Mouse (Mus musculus) gastrocnemius, adult 8-10 months (tissue): Measurements from ENCODE around the gene Fuom. TPM values are rescaled to one million over a fixed set of nuclear protein-coding genes. Genes with fewer than 3 reads are reported as not detected.
A peak's percentile ranks its signal among the peaks of the same experiment; 100 is the strongest.

Experiments used
- DNase-seq, 2 experiments: peaks; one replicate each; pipeline ENCODE4 v3.0.0; 2022; ENCODE audit warnings: low spot score in 2 of 2
- total RNA-seq, 4 experiments: library from RNA; stranded (reverse); gene quantifications; 2 replicates each; pipeline ENCODE4 v1.2.4; 2022

Fuom gene
- total RNA-seq, 4 experiments from 2014 or later, result 28.9 to 41.2 (median 36.3) TPM

GRCm38 (mm10) chr7:140104009-140104408 lies 1.8 kb upstream of the Fuom start:
- no peak for DNase-seq

GRCm38 (mm10) chr7:140101498-140101897 lies 743 bp downstream of the Fuom start:
- no peak for DNase-seq

GRCm38 (mm10) chr7:140098466-140098865 lies 3.8 kb downstream of the Fuom start:
- no peak for DNase-seq

GRCm38 (mm10) chr7:140096055-140096454 lies 6.2 kb downstream of the Fuom start:
- no peak for DNase-seq

- no peak for DNase-seq
Measured at GRCm38 (mm10) chr7:140095556-140095955, 6.7 kb downstream of the Fuom start.

- DNase-seq, result no peak
Measured at GRCm38 (mm10) chr7:140094954-140095353, 7.3 kb downstream of the Fuom start.

GRCm38 (mm10) chr7:140092924-140093528 lies 9.2 kb downstream of the Fuom start, which contains the start of gene Prap1:
Gene Prap1, plus strand, starts transcription at chr7:140093395.
- no peak for DNase-seq

GRCm38 (mm10) chr7:140090601-140091000 lies 11.6 kb downstream of the Fuom start:
- DNase-seq, result no peak

- no peak for DNase-seq
Measured at GRCm38 (mm10) chr7:140082242-140082678, 20.0 kb downstream of the Fuom start, which contains the start of gene Caly. Gene Caly, minus strand, starts transcription at chr7:140082548.

GRCm38 (mm10) chr7:140081408-140082241 lies 20.6 kb downstream of the Fuom start:
- DNase-seq, result no peak

GRCm38 (mm10) chr7:140080503-140081156 lies 21.6 kb downstream of the Fuom start:
- DNase-seq, result no peak

GRCm38 (mm10) chr7:140078711-140079110 lies 23.5 kb downstream of the Fuom start:
- DNase-seq, result peak in 1 of 2 experiments; percentile 31

- no peak for DNase-seq
Measured at GRCm38 (mm10) chr7:140077698-140078097, 24.5 kb downstream of the Fuom start.

GRCm38 (mm10) chr7:140070042-140070711 lies 32.1 kb downstream of the Fuom start:
- DNase-seq, result no peak

- no peak for DNase-seq
Measured at GRCm38 (mm10) chr7:140067397-140067796, 34.8 kb downstream of the Fuom start.

GRCm38 (mm10) chr7:140063092-140063491 lies 39.1 kb downstream of the Fuom start:
- DNase-seq, result peak; percentile 29 to 48

GRCm38 (mm10) chr7:140062307-140062706 lies 39.9 kb downstream of the Fuom start:
- no peak for DNase-seq

GRCm38 (mm10) chr7:140061832-140062130 lies 40.5 kb downstream of the Fuom start:
- DNase-seq, result no peak

GRCm38 (mm10) chr7:140060936-140061831 lies 41.1 kb downstream of the Fuom start:
- no peak for DNase-seq

GRCm38 (mm10) chr7:140059601-140060000 lies 42.6 kb downstream of the Fuom start:
- DNase-seq, result no peak

- no peak for DNase-seq
Measured at GRCm38 (mm10) chr7:140058528-140058927, 43.7 kb downstream of the Fuom start.
